Mouse (Mus musculus): ENCODE measurements at regions not wholly inside any gene's neighbourhood (a gene's known extent, or its start where the extent isn't known, plus 50 kb on each side); places are given as distances from the start of the nearest gene placed in this dataset.

GRCm38 (mm10) chr1:41359061-41359460 is 553.7 kb downstream of the Tmem182 start:
- TF ChIP-seq POLR2A (IDR thresholded peaks at IDR 0.05; ENCODE audit: borderline replicate concordance, extremely low read depth, insufficient read depth, insufficient read length, poor library complexity, severe bottlenecking) (no peak), CTCF (IDR thresholded peaks at IDR 0.05; ENCODE audit: borderline replicate concordance, extremely low read depth, insufficient read depth, insufficient read length) (no peak)
